ENCODE assay signal across 8 mouse cellular contexts in genomic region chr7:144906708-144907397, GRCm38 (mm10). TPM values are rescaled to one million over a fixed set of nuclear protein-coding genes. Genes with fewer than 3 reads are reported as not detected.
DNase-seq lines count a peak whose midpoint lies in the region; ATAC-seq lines count a peak whose summit lies in the region.

No protein-coding gene starts in this region.

- WGBS in heart, embryonic 14.5 days: 12% methylated on average over 28 of the region's 28 CpGs

- no peak for ATAC-seq in heart, embryonic 14.5 days (ENCODE audit: insufficient number of reproducible peaks, insufficient read depth, low FRiP score, low read depth)

- H3K4me1 ChIP-seq in heart, embryonic 14.5 days (ENCODE audit: control insufficient read depth in 2 of 2, insufficient read depth in 2 of 2, low read length in 2 of 2): peaks cover 3% of the 10 kb centered on the region in 2 experiments; a peak in 2 of 4 replicates

- peak overlapping the region in 1 of 2 experiments; percentile 23; a peak in 1 of 4 replicates for H3K4me3 ChIP-seq in heart, embryonic 14.5 days (ENCODE audit: control insufficient read depth in 1 of 2, insufficient read depth in 1 of 2, low read depth in 1 of 2, low read length in 2 of 2)

- H3K9me3 ChIP-seq in heart, embryonic 14.5 days (ENCODE audit: control insufficient read depth, low read length): no peaks in the 10 kb centered on the region

- H3K4me2 ChIP-seq in heart, embryonic 14.5 days (ENCODE audit: low read length): peak overlapping the region; percentile 42

- peak; percentile 20 for DNase-seq in gastrocnemius, adult 18-20 months (ENCODE audit: low spot score)
- DNase-seq in gastrocnemius, postnatal 25 days: no peak
- DNase-seq in T-cell, adult 2 months (ENCODE audit: low spot score): peak; percentile 61
- DNase-seq in embryo, embryonic 11 days: peak; percentile 88
- peak; percentile 62 for DNase-seq in kidney, postnatal 14 days
- DNase-seq in lung, postnatal 10 days: peak; percentile 69
- DNase-seq in retina, embryonic 14.5 days (ENCODE audit: low spot score): peak; percentile 85

- H3K27me3 ChIP-seq in heart, embryonic 14.5 days (ENCODE audit: control insufficient read depth, insufficient read depth, low read length): peaks cover 8% of the 10 kb centered on the region; the same call in 1 of the 2 replicates

- H3K27ac ChIP-seq in heart, embryonic 14.5 days (replicated peaks in 1 of 2; ENCODE audit: control insufficient read depth in 1 of 2, insufficient read depth in 1 of 2, low read depth in 2 of 2, low read length in 2 of 2): no peak overlapping the region

- H3K9ac ChIP-seq in heart, embryonic 14.5 days (ENCODE audit: low read length): no peak overlapping the region

- H3K36me3 ChIP-seq in heart, embryonic 14.5 days (ENCODE audit: control insufficient read depth, insufficient read depth, low read length): no peaks in the 10 kb centered on the region

RNA-seq across cellular contexts. Expression of gene LTO1, which starts 8.0 kb away (rescaled TPM):
- total RNA-seq in gastrocnemius, adult 18-20 months (2021): 10 to 100 TPM in 1 of 2 experiments, 1 to 10 TPM in 1; 8.0 to 10.2 TPM
- 1 to 10 TPM; 7.0 to 8.4 TPM for total RNA-seq in gastrocnemius, postnatal 25 days (2021)
- polyA plus RNA-seq in heart, embryonic 14.5 days (2014; fragmentation: Nextera tagmentation; extraction: Ambion mirVana): 16.1 and 19.2 TPM in 2 replicates

RNA-seq across cellular contexts. Expression of gene Fgf15, which starts 10.5 kb away (rescaled TPM):
- total RNA-seq in gastrocnemius, adult 18-20 months (2021): not detected
- total RNA-seq in gastrocnemius, postnatal 25 days (2021): not detected
- not detected in 2 replicates for polyA plus RNA-seq in heart, embryonic 14.5 days (2014; fragmentation: Nextera tagmentation; extraction: Ambion mirVana)

RNA-seq across cellular contexts. Expression of gene Ccnd1, which starts 32.9 kb away (rescaled TPM):
- 1 to 10 TPM; 3.2 to 9.1 TPM for total RNA-seq in gastrocnemius, adult 18-20 months (2021)
- 10 to 100 TPM; 11.4 to 14.1 TPM for total RNA-seq in gastrocnemius, postnatal 25 days (2021)
- 48.7 and 63.7 TPM in 2 replicates for polyA plus RNA-seq in heart, embryonic 14.5 days (2014; fragmentation: Nextera tagmentation; extraction: Ambion mirVana)

RNA-seq across cellular contexts. Expression of gene Fgf4, which starts 59.7 kb away (rescaled TPM):
- total RNA-seq in gastrocnemius, adult 18-20 months (2021): not detected
- total RNA-seq in gastrocnemius, postnatal 25 days (2021): under 1 TPM in 1 of 2 experiments, not detected in 1; 0.27 TPM
- not detected in 2 replicates for polyA plus RNA-seq in heart, embryonic 14.5 days (2014; fragmentation: Nextera tagmentation; extraction: Ambion mirVana)
